Mouse (Mus musculus): ENCODE measurements around the gene Gm28042.

- no peak for TF ChIP-seq POLR2A (IDR thresholded peaks at IDR 0.05; ENCODE audit: control insufficient read depth, extremely low read depth, insufficient read depth, low read length, poor library complexity)
- no peak for TF ChIP-seq CTCF (IDR thresholded peaks at IDR 0.05; ENCODE audit: borderline replicate concordance, control insufficient read depth, extremely low read depth, insufficient read depth, low read length, poor library complexity)
Observed at GRCm38 (mm10) chr2:120060651-120061050, 33.4 kb downstream of the Gm28042 start.
